Mouse (Mus musculus) right cerebral cortex, postnatal 4 days (tissue): ENCODE measurements at regions not wholly inside any gene's neighbourhood (a gene's known extent, or its start where the extent isn't known, plus 50 kb on each side); places are given as distances from the start of the nearest gene placed in this dataset.
"Not testable (repeated sequence)": the region's sequence is repeated elsewhere in the genome, so short reads cannot be mapped to it uniquely, and the experiment has no call there.

ENCODE experiments used
- DNase-seq: peaks from one replicate; pipeline ENCODE4 v3.0.0-alpha.2; 2022

GRCm38 (mm10) chr15:93189266-93189855 is 85.6 kb downstream of the Gxylt1 start:
- no peak for DNase-seq

- DNase-seq = no peak
Measured at GRCm38 (mm10) chr15:93176221-93176620, 98.8 kb downstream of the Gxylt1 start.

- DNase-seq = no peak
Measured at GRCm38 (mm10) chr15:93168784-93169183, 106.2 kb downstream of the Gxylt1 start.

- no peak for DNase-seq
Measured at GRCm38 (mm10) chr15:93167451-93167850, 107.5 kb downstream of the Gxylt1 start.

- peak; percentile 6 for DNase-seq
Measured at GRCm38 (mm10) chr15:93161924-93162910, 112.8 kb downstream of the Gxylt1 start.

GRCm38 (mm10) chr15:93161329-93161728 is 113.7 kb downstream of the Gxylt1 start:
- no peak for DNase-seq

- DNase-seq = no peak
Measured at GRCm38 (mm10) chr15:93155756-93156155, 119.2 kb downstream of the Gxylt1 start.

GRCm38 (mm10) chr15:93154022-93154421 is 121.0 kb downstream of the Gxylt1 start:
- DNase-seq = no peak

- no peak for DNase-seq
Measured at GRCm38 (mm10) chr15:93144899-93145298, 130.1 kb downstream of the Gxylt1 start.

- DNase-seq = no peak
Measured at GRCm38 (mm10) chr15:93144264-93144663, 130.7 kb downstream of the Gxylt1 start.

- DNase-seq = peak; percentile 25
Measured at GRCm38 (mm10) chr15:93133379-93133778, 141.6 kb downstream of the Gxylt1 start.

- DNase-seq = no peak
Measured at GRCm38 (mm10) chr15:93131056-93131455, 143.9 kb downstream of the Gxylt1 start.

GRCm38 (mm10) chr15:93125261-93125660 is 149.7 kb downstream of the Gxylt1 start:
- DNase-seq = no peak

GRCm38 (mm10) chr15:93121156-93121555 is 153.8 kb downstream of the Gxylt1 start:
- DNase-seq = no peak

GRCm38 (mm10) chr15:93117806-93118205 is 157.2 kb downstream of the Gxylt1 start:
- DNase-seq = not testable (repeated sequence)

- peak; percentile 39 for DNase-seq
Measured at GRCm38 (mm10) chr15:93115674-93116102, 159.3 kb downstream of the Gxylt1 start.

- no peak for DNase-seq
Measured at GRCm38 (mm10) chr15:93104936-93105335, 170.0 kb downstream of the Gxylt1 start.

GRCm38 (mm10) chr15:93103426-93103825 is 171.6 kb downstream of the Gxylt1 start:
- no peak for DNase-seq

- no peak for DNase-seq
Measured at GRCm38 (mm10) chr15:93101881-93102280, 173.1 kb downstream of the Gxylt1 start.

- no peak for DNase-seq
Measured at GRCm38 (mm10) chr15:93100837-93101236, 174.1 kb downstream of the Gxylt1 start.

GRCm38 (mm10) chr15:93099840-93100239 is 175.1 kb downstream of the Gxylt1 start:
- no peak for DNase-seq

- DNase-seq = no peak
Measured at GRCm38 (mm10) chr15:93096335-93096734, 178.6 kb downstream of the Gxylt1 start.

GRCm38 (mm10) chr15:93095224-93095623 is 179.8 kb downstream of the Gxylt1 start:
- DNase-seq = no peak
